Mouse (Mus musculus): ENCODE measurements at regions not wholly inside any gene's neighbourhood (a gene's known extent, or its start where the extent isn't known, plus 50 kb on each side); places are given as distances from the start of the nearest gene placed in this dataset.

DNA sequence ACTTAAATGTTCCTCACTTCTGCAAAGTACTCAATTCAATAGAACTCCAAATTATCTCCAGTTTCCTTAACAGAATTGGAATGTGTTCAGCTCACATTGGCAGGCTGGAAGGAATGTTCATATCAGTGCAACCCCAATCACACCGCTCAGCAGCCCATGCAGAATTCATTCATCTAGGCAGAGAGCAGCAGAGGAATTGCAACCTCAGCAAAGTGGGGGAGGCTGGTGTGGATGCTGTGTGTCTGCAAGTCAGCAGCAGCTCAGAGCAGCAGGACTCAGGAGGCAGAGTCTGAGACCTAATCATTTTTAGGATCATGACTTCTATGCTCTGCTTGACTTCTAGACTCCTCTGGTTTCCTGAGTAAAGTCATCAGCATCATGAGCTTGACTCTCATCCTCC, 100.7 kb upstream of the Chrna7 start:
- H3K27me3 ChIP-seq, result peaks cover 4% of the 10 kb centered on the region
- in situ Hi-C loops (cut with MboI; ENCODE audit: low pct_unique_long_range_greater_than_20kb), result no loop called here
- ATAC-seq (no peak), DNase-seq (ENCODE audit: low read depth, low spot score) (no peak)
- no peak for TF ChIP-seq CTCF (IDR thresholded peaks at IDR 0.05)
- CTCF ChIA-PET, result no interaction called here
- POLR2A ChIA-PET, result no interaction called here

- peak; percentile 66 for TF ChIP-seq CTCF (IDR thresholded peaks at IDR 0.05)
- ATAC-seq (no peak), DNase-seq (ENCODE audit: low read depth, low spot score) (no peak)
- H3K27me3 ChIP-seq, result peaks cover 4% of the 10 kb centered on the region
- in situ Hi-C loops (cut with MboI; ENCODE audit: low pct_unique_long_range_greater_than_20kb), result loop anchor here (5.0 kb wide), 1 partner anchor 397 kb away; no protein-coding TSS in a partner anchor
- CTCF ChIA-PET, result interaction anchor here (0.8 to 1.8 kb wide), 6 partner anchors 10 to 393 kb away, joined by 3 to 4 read pairs (median 4); no protein-coding TSS in a partner anchor
- POLR2A ChIA-PET, result no interaction called here
Observed at GRCm38 (mm10) chr7:63319594-63319993, 107.2 kb upstream of the Chrna7 start.

DNA sequence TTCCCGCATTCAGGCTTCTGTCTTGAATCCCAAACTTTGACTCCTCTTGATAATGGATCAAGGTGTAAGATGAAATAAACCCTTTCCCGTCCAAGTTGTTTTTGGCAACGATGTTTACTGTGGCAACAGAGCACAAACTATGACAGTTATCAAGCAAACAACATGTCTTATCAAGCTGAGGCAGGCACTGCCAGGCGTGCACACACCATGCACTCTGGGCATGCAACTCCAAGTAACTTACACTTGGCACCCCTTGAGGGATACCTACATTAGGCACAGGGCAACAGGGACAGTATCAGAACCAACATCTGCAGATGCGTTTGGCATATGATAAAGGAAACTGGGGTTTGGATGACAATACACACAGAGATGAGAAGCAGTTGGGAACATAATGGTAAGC, 108.8 kb upstream of the Chrna7 start:
- H3K27me3 ChIP-seq, result peaks cover 1% of the 10 kb centered on the region
- ChIA-PET CTCF (interaction anchor here (1.3 to 1.9 kb wide), 5 partner anchors 11 to 351 kb away, joined by 3 to 12 read pairs (median 5); no protein-coding TSS in a partner anchor), POLR2A (no interaction called here)
- no peak for DNase-seq (ENCODE audit: low read depth, low spot score)
- no peak for ATAC-seq
- TF ChIP-seq CTCF (IDR thresholded peaks at IDR 0.05), result no peak
- in situ Hi-C loops (cut with MboI; ENCODE audit: low pct_unique_long_range_greater_than_20kb), result loop anchor here (5.0 to 10.0 kb wide), 3 partner anchors 266 to 414 kb away; no protein-coding TSS in a partner anchor

- no peaks in the 10 kb centered on the region for H3K27me3 ChIP-seq
- in situ Hi-C loops (cut with MboI; ENCODE audit: low pct_unique_long_range_greater_than_20kb), result loop anchor here (5.0 to 10.0 kb wide), 3 partner anchors 265 to 413 kb away; no protein-coding TSS in a partner anchor
- ATAC-seq (peak; percentile 96), DNase-seq (ENCODE audit: low read depth, low spot score) (peak; percentile 20)
- ChIA-PET CTCF (interaction anchor here (0.6 to 1.9 kb wide), 10 partner anchors 10 to 400 kb away, joined by 3 to 17 read pairs (median 6); no protein-coding TSS in a partner anchor), POLR2A (no interaction called here)
- peak; percentile 64 for TF ChIP-seq CTCF (IDR thresholded peaks at IDR 0.05)
Observed at GRCm38 (mm10) chr7:63321951-63322710, 109.8 kb upstream of the Chrna7 start.

- POLR2A ChIA-PET, result no interaction called here
- H3K27me3 ChIP-seq, result peaks cover 3% of the 10 kb centered on the region
- TF ChIP-seq CTCF (IDR thresholded peaks at IDR 0.05), result peak; percentile 40
- no peak for ATAC-seq
- CTCF ChIA-PET, result interaction anchor here (1.1 to 1.5 kb wide), 3 partner anchors 10 to 15 kb away, joined by 4 to 7 read pairs (median 6); no protein-coding TSS in a partner anchor
- in situ Hi-C loops (cut with MboI; ENCODE audit: low pct_unique_long_range_greater_than_20kb), result no loop called here
- no peak for DNase-seq (ENCODE audit: low read depth, low spot score)
Observed at GRCm38 (mm10) chr7:63335146-63335545, 109.4 kb upstream of the Otud7a start.

DNA sequence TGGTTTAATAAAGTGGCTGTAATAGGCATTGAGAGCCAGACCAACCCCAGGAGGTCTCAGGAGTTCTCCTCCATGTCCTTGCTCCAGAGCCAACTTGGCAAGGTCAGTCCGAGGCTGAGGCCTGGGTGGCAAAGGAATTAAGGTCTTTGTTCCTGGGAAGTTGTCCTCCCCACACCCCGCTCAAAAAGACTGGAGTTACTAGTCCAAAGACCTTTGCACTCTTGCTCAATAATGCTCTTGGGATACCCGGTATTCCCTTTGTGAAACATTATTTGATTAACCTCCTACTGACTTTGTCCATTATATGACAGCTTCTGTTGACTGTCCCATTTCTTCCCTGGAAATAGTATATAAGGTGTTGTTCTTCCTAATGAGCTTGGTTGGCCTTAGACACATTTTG, 108.5 kb upstream of the Otud7a start:
- no peak for DNase-seq (ENCODE audit: low read depth, low spot score)
- in situ Hi-C loops (cut with MboI; ENCODE audit: low pct_unique_long_range_greater_than_20kb), result no loop called here
- CTCF ChIA-PET, result no interaction called here
- no peak for TF ChIP-seq CTCF (IDR thresholded peaks at IDR 0.05)
- no peak for ATAC-seq
- POLR2A ChIA-PET, result no interaction called here
- H3K27me3 ChIP-seq, result peaks cover 3% of the 10 kb centered on the region

DNA sequence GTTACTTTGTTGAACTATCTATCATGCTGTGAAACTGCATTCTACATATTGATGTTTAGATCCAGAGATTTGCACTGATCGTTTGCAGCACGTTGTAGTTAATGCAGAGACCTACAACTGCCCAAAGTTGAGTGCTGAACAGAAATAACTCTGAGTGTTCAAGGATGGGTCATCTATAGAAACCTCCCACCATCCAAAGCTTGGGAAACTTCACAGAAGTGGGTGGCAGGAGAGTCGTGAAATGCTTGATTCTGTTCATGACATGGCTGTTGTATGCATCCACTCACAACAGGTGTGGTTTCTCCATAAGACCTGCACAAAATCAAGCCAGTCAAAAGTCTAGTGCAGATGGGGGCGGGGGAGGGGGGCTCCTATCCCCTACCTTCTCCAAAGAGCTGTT, 102.8 kb upstream of the Otud7a start:
- CTCF ChIA-PET, result no interaction called here
- in situ Hi-C loops (cut with MboI; ENCODE audit: low pct_unique_long_range_greater_than_20kb), result no loop called here
- ATAC-seq, result no peak
- no peak for DNase-seq (ENCODE audit: low read depth, low spot score)
- no peak for TF ChIP-seq CTCF (IDR thresholded peaks at IDR 0.05)
- no peaks in the 10 kb centered on the region for H3K27me3 ChIP-seq
- POLR2A ChIA-PET, result no interaction called here

DNA sequence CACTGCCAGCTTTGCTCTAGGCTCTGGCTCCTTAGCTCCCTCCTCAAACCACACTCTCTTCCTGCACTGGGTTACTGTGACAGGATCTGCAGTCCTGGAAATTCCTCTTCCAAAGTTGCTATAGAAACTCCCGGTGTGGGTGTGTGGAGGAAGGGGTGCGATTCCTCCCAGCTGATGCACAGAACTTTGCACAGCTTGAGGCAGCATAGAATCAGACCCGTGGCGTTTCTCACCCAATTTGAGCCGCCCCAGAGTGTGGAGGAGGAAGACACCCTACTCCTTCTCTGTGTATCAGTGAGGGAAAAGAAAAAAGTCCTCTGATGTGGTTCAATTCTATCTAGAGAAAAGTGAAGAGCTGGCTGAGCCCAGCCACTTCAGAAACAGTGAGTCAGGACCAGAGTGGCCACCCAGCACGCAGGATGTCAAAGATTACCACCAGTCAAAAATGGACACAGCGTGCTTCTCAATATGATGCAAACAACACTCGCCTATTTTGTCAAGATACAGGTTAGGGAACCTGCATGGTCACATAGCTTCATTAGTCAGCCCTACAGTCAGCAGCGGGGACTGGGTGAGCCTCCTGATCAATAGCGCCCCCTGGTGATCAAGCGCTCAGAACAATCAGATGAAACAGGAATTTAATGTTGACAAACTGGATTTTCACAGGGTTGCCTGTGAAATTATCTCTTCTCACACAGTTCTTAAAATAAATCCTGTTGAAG, 98.7 kb upstream of the Otud7a start:
- peak; percentile 66 for TF ChIP-seq CTCF (IDR thresholded peaks at IDR 0.05)
- DNase-seq (ENCODE audit: low read depth, low spot score), result no peak
- CTCF ChIA-PET, result interaction anchor here (1.0 to 3.5 kb wide), 4 partner anchors 11 to 30 kb away, joined by 3 to 17 read pairs (median 5); no protein-coding TSS in a partner anchor
- POLR2A ChIA-PET, result no interaction called here
- ATAC-seq, result no peak
- in situ Hi-C loops (cut with MboI; ENCODE audit: low pct_unique_long_range_greater_than_20kb), result no loop called here
- no peaks in the 10 kb centered on the region for H3K27me3 ChIP-seq

GRCm38 (mm10) chr7:63346393-63346730, 98.2 kb upstream of the Otud7a start:
- ChIA-PET CTCF (interaction anchor here (3.5 kb wide), 1 partner anchor 24 kb away, joined by 17 read pairs; no protein-coding TSS in a partner anchor), POLR2A (no interaction called here)
- no peak for TF ChIP-seq CTCF (IDR thresholded peaks at IDR 0.05)
- no peak for DNase-seq (ENCODE audit: low read depth, low spot score)
- H3K27me3 ChIP-seq, result no peaks in the 10 kb centered on the region
- ATAC-seq, result no peak
- in situ Hi-C loops (cut with MboI; ENCODE audit: low pct_unique_long_range_greater_than_20kb), result no loop called here

Measured in Patski (cell line).